Mouse (Mus musculus): ENCODE measurements at regions not wholly inside any gene's neighbourhood (a gene's known extent, or its start where the extent isn't known, plus 50 kb on each side); places are given as distances from the start of the nearest gene placed in this dataset.
"Not testable (repeated sequence)": the region's sequence is repeated elsewhere in the genome, so short reads cannot be mapped to it uniquely, and the experiment has no call there.

- H3K36me3 ChIP-seq (ENCODE audit: control insufficient read depth, insufficient read depth), result no peaks in the 10 kb centered on the region
- no peak overlapping the region for H3K27ac ChIP-seq (ENCODE audit: low read length)
- H3K9me3 ChIP-seq (ENCODE audit: control insufficient read depth, low read length), result no peaks in the 10 kb centered on the region
- no peaks in the 10 kb centered on the region for H3K27me3 ChIP-seq (replicated peaks; ENCODE audit: control insufficient read depth, insufficient read depth, low read length)
- no peak overlapping the region for H3K9ac ChIP-seq (replicated peaks; ENCODE audit: low read depth, low read length)
- 81% methylated on average over 5 of the region's 5 CpGs for WGBS
- H3K4me2 ChIP-seq (ENCODE audit: low read length), result no peak overlapping the region
- no peak overlapping the region for H3K4me3 ChIP-seq (replicated peaks; ENCODE audit: low read length)
- ATAC-seq, result no peak
- no peaks in the 10 kb centered on the region for H3K4me1 ChIP-seq (replicated peaks; ENCODE audit: control insufficient read depth, insufficient read depth, low read length)
Measured at GRCm38 (mm10) chr3:133684196-133684743, 139.3 kb upstream of the Tet2 start.

GRCm38 (mm10) chr3:133684747-133685146 lies 139.8 kb upstream of the Tet2 start:
- Histone ChIP-seq H3K9me3 (ENCODE audit: control insufficient read depth, low read length) (no peaks in the 10 kb centered on the region), H3K4me3 (replicated peaks; ENCODE audit: low read length) (no peak overlapping the region), H3K27ac (ENCODE audit: low read length) (no peak overlapping the region), H3K4me1 (replicated peaks; ENCODE audit: control insufficient read depth, insufficient read depth, low read length) (no peaks in the 10 kb centered on the region), H3K4me2 (ENCODE audit: low read length) (no peak overlapping the region), H3K9ac (replicated peaks; ENCODE audit: low read depth, low read length) (no peak overlapping the region), H3K27me3 (replicated peaks; ENCODE audit: control insufficient read depth, insufficient read depth, low read length) (no peaks in the 10 kb centered on the region), H3K36me3 (ENCODE audit: control insufficient read depth, insufficient read depth) (no peaks in the 10 kb centered on the region)
- no peak for ATAC-seq
- 63% methylated on average over 3 of the region's 3 CpGs for WGBS

- WGBS, result 75% methylated on average over 3 of the region's 3 CpGs
- no peaks in the 10 kb centered on the region for H3K9me3 ChIP-seq (ENCODE audit: control insufficient read depth, low read length)
- H3K36me3 ChIP-seq (ENCODE audit: control insufficient read depth, insufficient read depth), result no peaks in the 10 kb centered on the region
- no peaks in the 10 kb centered on the region for H3K27me3 ChIP-seq (replicated peaks; ENCODE audit: control insufficient read depth, insufficient read depth, low read length)
- no peak overlapping the region for H3K4me2 ChIP-seq (ENCODE audit: low read length)
- H3K4me3 ChIP-seq (replicated peaks; ENCODE audit: low read length), result no peak overlapping the region
- H3K27ac ChIP-seq (ENCODE audit: low read length), result no peak overlapping the region
- H3K4me1 ChIP-seq (replicated peaks; ENCODE audit: control insufficient read depth, insufficient read depth, low read length), result no peaks in the 10 kb centered on the region
- no peak for ATAC-seq
- no peak overlapping the region for H3K9ac ChIP-seq (replicated peaks; ENCODE audit: low read depth, low read length)
Measured at GRCm38 (mm10) chr3:133685393-133685792, 140.5 kb upstream of the Tet2 start.

- H3K9me3 ChIP-seq (ENCODE audit: control insufficient read depth, low read length), result no peaks in the 10 kb centered on the region
- 45% methylated on average over 4 of the region's 4 CpGs for WGBS
Measured at GRCm38 (mm10) chr3:133694057-133694456, 149.1 kb upstream of the Tet2 start.

GRCm38 (mm10) chr3:133696122-133696521 lies 151.2 kb upstream of the Tet2 start:
- 92% methylated on average over 3 of the region's 3 CpGs for WGBS
- no peak for ATAC-seq
- H3K36me3 ChIP-seq (ENCODE audit: control insufficient read depth, insufficient read depth), result no peaks in the 10 kb centered on the region

More at GRCm38 (mm10) chr3:133694057-133694456, 149.1 kb upstream of the Tet2 start:
- Histone ChIP-seq H3K4me3 (replicated peaks; ENCODE audit: low read length) (no peak overlapping the region), H3K4me2 (ENCODE audit: low read length) (no peak overlapping the region), H3K9ac (replicated peaks; ENCODE audit: low read depth, low read length) (no peak overlapping the region), H3K36me3 (ENCODE audit: control insufficient read depth, insufficient read depth) (no peaks in the 10 kb centered on the region), H3K4me1 (replicated peaks; ENCODE audit: control insufficient read depth, insufficient read depth, low read length) (no peaks in the 10 kb centered on the region; the same call in 1 of the 2 replicates), H3K27me3 (replicated peaks; ENCODE audit: control insufficient read depth, insufficient read depth, low read length) (no peaks in the 10 kb centered on the region), H3K27ac (ENCODE audit: low read length) (no peak overlapping the region)
- ATAC-seq, result peak; percentile 75

GRCm38 (mm10) chr3:133704849-133705248 lies 159.9 kb upstream of the Tet2 start:
- not testable (repeated sequence) for H3K27me3 ChIP-seq (replicated peaks; ENCODE audit: control insufficient read depth, insufficient read depth, low read length); H3K27ac ChIP-seq (ENCODE audit: low read length); H3K4me3 ChIP-seq (replicated peaks; ENCODE audit: low read length); H3K4me1 ChIP-seq (replicated peaks; ENCODE audit: control insufficient read depth, insufficient read depth, low read length); H3K9me3 ChIP-seq (ENCODE audit: control insufficient read depth, low read length); H3K9ac ChIP-seq (replicated peaks; ENCODE audit: low read depth, low read length); ATAC-seq; H3K36me3 ChIP-seq (ENCODE audit: control insufficient read depth, insufficient read depth); H3K4me2 ChIP-seq (ENCODE audit: low read length)

More at GRCm38 (mm10) chr3:133696122-133696521, 151.2 kb upstream of the Tet2 start:
- H3K4me3 ChIP-seq (replicated peaks; ENCODE audit: low read length), result no peak overlapping the region
- H3K27me3 ChIP-seq (replicated peaks; ENCODE audit: control insufficient read depth, insufficient read depth, low read length), result no peaks in the 10 kb centered on the region
- H3K4me2 ChIP-seq (ENCODE audit: low read length), result no peak overlapping the region
- no peaks in the 10 kb centered on the region; the same call in 1 of the 2 replicates for H3K4me1 ChIP-seq (replicated peaks; ENCODE audit: control insufficient read depth, insufficient read depth, low read length)
- no peak overlapping the region for H3K27ac ChIP-seq (ENCODE audit: low read length)
- H3K9me3 ChIP-seq (ENCODE audit: control insufficient read depth, low read length), result no peaks in the 10 kb centered on the region
- no peak overlapping the region for H3K9ac ChIP-seq (replicated peaks; ENCODE audit: low read depth, low read length)

GRCm38 (mm10) chr3:133711518-133711917 lies 166.6 kb upstream of the Tet2 start:
- 74% methylated on average over 1 of the region's 1 CpGs for WGBS
- H3K9ac ChIP-seq (replicated peaks; ENCODE audit: low read depth, low read length), result no peak overlapping the region
- H3K4me1 ChIP-seq (replicated peaks; ENCODE audit: control insufficient read depth, insufficient read depth, low read length), result no peaks in the 10 kb centered on the region
- H3K27me3 ChIP-seq (replicated peaks; ENCODE audit: control insufficient read depth, insufficient read depth, low read length), result no peaks in the 10 kb centered on the region
- H3K4me3 ChIP-seq (replicated peaks; ENCODE audit: low read length), result no peak overlapping the region
- ATAC-seq, result no peak
- H3K36me3 ChIP-seq (ENCODE audit: control insufficient read depth, insufficient read depth), result no peaks in the 10 kb centered on the region
- no peak overlapping the region for H3K27ac ChIP-seq (ENCODE audit: low read length)
- H3K9me3 ChIP-seq (ENCODE audit: control insufficient read depth, low read length), result no peaks in the 10 kb centered on the region
- no peak overlapping the region for H3K4me2 ChIP-seq (ENCODE audit: low read length)

- H3K4me2 ChIP-seq (ENCODE audit: low read length), result no peak overlapping the region
- ATAC-seq, result no peak
- 76% methylated on average over 3 of the region's 3 CpGs for WGBS
- H3K4me1 ChIP-seq (replicated peaks; ENCODE audit: control insufficient read depth, insufficient read depth, low read length), result no peaks in the 10 kb centered on the region
- H3K4me3 ChIP-seq (replicated peaks; ENCODE audit: low read length), result no peak overlapping the region
- H3K27ac ChIP-seq (ENCODE audit: low read length), result no peak overlapping the region
- H3K27me3 ChIP-seq (replicated peaks; ENCODE audit: control insufficient read depth, insufficient read depth, low read length), result no peaks in the 10 kb centered on the region
- H3K9ac ChIP-seq (replicated peaks; ENCODE audit: low read depth, low read length), result no peak overlapping the region
- no peaks in the 10 kb centered on the region for H3K9me3 ChIP-seq (ENCODE audit: control insufficient read depth, low read length)
- no peaks in the 10 kb centered on the region for H3K36me3 ChIP-seq (ENCODE audit: control insufficient read depth, insufficient read depth)
Measured at GRCm38 (mm10) chr3:133722550-133723290, 177.8 kb upstream of the Tet2 start.

- Histone ChIP-seq H3K27ac (ENCODE audit: low read length) (no peak overlapping the region), H3K27me3 (replicated peaks; ENCODE audit: control insufficient read depth, insufficient read depth, low read length) (no peaks in the 10 kb centered on the region), H3K4me1 (replicated peaks; ENCODE audit: control insufficient read depth, insufficient read depth, low read length) (no peaks in the 10 kb centered on the region), H3K36me3 (ENCODE audit: control insufficient read depth, insufficient read depth) (no peaks in the 10 kb centered on the region), H3K9ac (replicated peaks; ENCODE audit: low read depth, low read length) (no peak overlapping the region), H3K9me3 (ENCODE audit: control insufficient read depth, low read length) (no peaks in the 10 kb centered on the region), H3K4me2 (ENCODE audit: low read length) (no peak overlapping the region), H3K4me3 (replicated peaks; ENCODE audit: low read length) (no peak overlapping the region)
- 90% methylated on average over 6 of the region's 6 CpGs for WGBS
- no peak for ATAC-seq
Measured at GRCm38 (mm10) chr3:133726831-133727230, 181.9 kb upstream of the Tet2 start.

Measured in forebrain, embryonic 16.5 days (tissue).